Mouse (Mus musculus): ENCODE data around the gene Rab8b. TPM values are rescaled to one million over a fixed set of nuclear protein-coding genes. Genes with fewer than 3 reads are reported as not detected.
"Not testable (repeated sequence)": the region's sequence is repeated elsewhere in the genome, so short reads cannot be mapped to it uniquely, and the experiment has no call there.

Gene Rab8b
- polyA plus RNA-seq, 1 experiment from 2014 or later = 39.4 TPM

GRCm38 (mm10) chr9:66915869-66916785, 3.4 kb downstream of the Rab8b start:
- H3K4me2 ChIP-seq = peak overlapping the region; percentile 96
- peak overlapping the region; percentile 99 for H3K9ac ChIP-seq
- H3K27ac ChIP-seq = peak overlapping the region; percentile 95
- peak overlapping the region; percentile 96 for H3K4me3 ChIP-seq
- peaks cover 85% of the 10 kb centered on the region for H3K4me1 ChIP-seq
- ATAC-seq = peak; percentile 72
- H3K36me3 ChIP-seq = peaks cover 27% of the 10 kb centered on the region
- WGBS (ENCODE audit: insufficient replicate concordance) = 18% methylated on average over 9 of the region's 9 CpGs
- H3K9me3 ChIP-seq (replicated peaks) = no peaks in the 10 kb centered on the region
- no peaks in the 10 kb centered on the region for H3K27me3 ChIP-seq (replicated peaks)

- Histone ChIP-seq H3K4me1 (peaks cover 85% of the 10 kb centered on the region), H3K4me3 (peak overlapping the region; percentile 96), H3K9me3 (replicated peaks) (no peaks in the 10 kb centered on the region), H3K36me3 (peaks cover 34% of the 10 kb centered on the region), H3K4me2 (peak overlapping the region; percentile 96), H3K27me3 (replicated peaks) (no peaks in the 10 kb centered on the region), H3K27ac (peak overlapping the region; percentile 95), H3K9ac (peak overlapping the region; percentile 99)
- no peak for ATAC-seq
- 39% methylated on average over 5 of the region's 5 CpGs for WGBS (ENCODE audit: insufficient replicate concordance)
These were observed 4.1 kb downstream of the Rab8b start for GRCm38 (mm10) chr9:66915401-66915800.

- 66% methylated on average over 3 of the region's 3 CpGs for WGBS (ENCODE audit: insufficient replicate concordance)
- H3K9ac ChIP-seq = peak overlapping the region; percentile 99
- H3K4me3 ChIP-seq = no peak overlapping the region
- H3K27ac ChIP-seq = peak overlapping the region; percentile 95
- no peaks in the 10 kb centered on the region for H3K27me3 ChIP-seq (replicated peaks)
- H3K9me3 ChIP-seq (replicated peaks) = no peaks in the 10 kb centered on the region
- peaks cover 89% of the 10 kb centered on the region for H3K4me1 ChIP-seq
- H3K4me2 ChIP-seq = peak overlapping the region; percentile 96
- H3K36me3 ChIP-seq = peaks cover 41% of the 10 kb centered on the region
- ATAC-seq = no peak
These were observed 4.9 kb downstream of the Rab8b start for GRCm38 (mm10) chr9:66914540-66914939.

GRCm38 (mm10) chr9:66913254-66913934, 6.1 kb downstream of the Rab8b start:
- H3K36me3 ChIP-seq = peaks cover 46% of the 10 kb centered on the region
- not testable (repeated sequence) for H3K27me3 ChIP-seq (replicated peaks); H3K9me3 ChIP-seq (replicated peaks)
- peak overlapping the region; percentile 96 for H3K4me2 ChIP-seq
- peak overlapping the region; percentile 54 for H3K9ac ChIP-seq
- peak overlapping the region; percentile 95 for H3K27ac ChIP-seq
- WGBS (ENCODE audit: insufficient replicate concordance) = 32% methylated on average over 5 of the region's 5 CpGs
- peaks cover 96% of the 10 kb centered on the region for H3K4me1 ChIP-seq
- H3K4me3 ChIP-seq = peak overlapping the region; percentile 48
- ATAC-seq = peak; percentile 53

GRCm38 (mm10) chr9:66912304-66912703, 7.2 kb downstream of the Rab8b start:
- no peak for ATAC-seq
- H3K36me3 ChIP-seq = peaks cover 47% of the 10 kb centered on the region
- H3K9me3 ChIP-seq (replicated peaks) = no peaks in the 10 kb centered on the region
- H3K9ac ChIP-seq = peak overlapping the region; percentile 20
- H3K4me2 ChIP-seq = peak overlapping the region; percentile 96
- peak overlapping the region; percentile 48 for H3K4me3 ChIP-seq
- no peaks in the 10 kb centered on the region for H3K27me3 ChIP-seq (replicated peaks)
- peak overlapping the region; percentile 95 for H3K27ac ChIP-seq
- peaks cover 96% of the 10 kb centered on the region for H3K4me1 ChIP-seq

GRCm38 (mm10) chr9:66910677-66911076, 8.8 kb downstream of the Rab8b start:
- 41% methylated on average over 5 of the region's 5 CpGs for WGBS (ENCODE audit: insufficient replicate concordance)
- H3K36me3 ChIP-seq = peaks cover 60% of the 10 kb centered on the region
- ATAC-seq = no peak
- peak overlapping the region; percentile 31; the same call in 1 of the 2 replicates for H3K9ac ChIP-seq
- H3K9me3 ChIP-seq (replicated peaks) = no peaks in the 10 kb centered on the region
- H3K27ac ChIP-seq = peak overlapping the region; percentile 27; the same call in 1 of the 2 replicates
- no peaks in the 10 kb centered on the region for H3K27me3 ChIP-seq (replicated peaks)
- peaks cover 96% of the 10 kb centered on the region for H3K4me1 ChIP-seq
- peak overlapping the region; percentile 96; the same call in 1 of the 2 replicates for H3K4me2 ChIP-seq
- H3K4me3 ChIP-seq = no peak overlapping the region

GRCm38 (mm10) chr9:66909922-66910321, 9.6 kb downstream of the Rab8b start:
- Histone ChIP-seq H3K4me2 (peak overlapping the region; percentile 20), H3K9ac (0 out of 2 replicates have a peak overlapping the region, but pooled peaks have one; percentile 31), H3K36me3 (peaks cover 54% of the 10 kb centered on the region), H3K9me3 (replicated peaks) (no peaks in the 10 kb centered on the region), H3K27ac (peak overlapping the region; percentile 27), H3K27me3 (replicated peaks) (no peaks in the 10 kb centered on the region), H3K4me1 (peaks cover 89% of the 10 kb centered on the region), H3K4me3 (no peak overlapping the region)
- no peak for ATAC-seq
- 40% methylated on average over 7 of the region's 7 CpGs for WGBS (ENCODE audit: insufficient replicate concordance)

- H3K27me3 ChIP-seq (replicated peaks) = no peaks in the 10 kb centered on the region
- WGBS (ENCODE audit: insufficient replicate concordance) = 68% methylated on average over 5 of the region's 5 CpGs
- peaks cover 60% of the 10 kb centered on the region for H3K36me3 ChIP-seq
- no peaks in the 10 kb centered on the region for H3K9me3 ChIP-seq (replicated peaks)
- no peak for ATAC-seq
- peaks cover 78% of the 10 kb centered on the region for H3K4me1 ChIP-seq
- no peak overlapping the region for H3K4me2 ChIP-seq
- H3K4me3 ChIP-seq = no peak overlapping the region
- H3K9ac ChIP-seq = no peak overlapping the region
- no peak overlapping the region; the same call in 1 of the 2 replicates for H3K27ac ChIP-seq
These were observed 11.6 kb downstream of the Rab8b start for GRCm38 (mm10) chr9:66907746-66908397.

- no peak overlapping the region for H3K27ac ChIP-seq
- no peak for ATAC-seq
These were observed 12.4 kb downstream of the Rab8b start for GRCm38 (mm10) chr9:66907126-66907525.

GRCm38 (mm10) chr9:66905990-66906389, 13.5 kb downstream of the Rab8b start:
- ATAC-seq = no peak

More at GRCm38 (mm10) chr9:66907126-66907525, 12.4 kb downstream of the Rab8b start:
- Histone ChIP-seq H3K9me3 (replicated peaks) (no peaks in the 10 kb centered on the region), H3K4me1 (peaks cover 75% of the 10 kb centered on the region), H3K4me2 (no peak overlapping the region), H3K9ac (no peak overlapping the region), H3K27me3 (replicated peaks) (no peaks in the 10 kb centered on the region), H3K4me3 (no peak overlapping the region), H3K36me3 (peaks cover 62% of the 10 kb centered on the region)
- WGBS (ENCODE audit: insufficient replicate concordance) = 84% methylated on average over 8 of the region's 8 CpGs

GRCm38 (mm10) chr9:66899526-66899925, 20.0 kb downstream of the Rab8b start:
- H3K4me3 ChIP-seq = no peak overlapping the region
- H3K27me3 ChIP-seq (replicated peaks) = no peaks in the 10 kb centered on the region
- 76% methylated on average over 4 of the region's 4 CpGs for WGBS (ENCODE audit: insufficient replicate concordance)
- H3K4me1 ChIP-seq = peaks cover 78% of the 10 kb centered on the region
- H3K9me3 ChIP-seq (replicated peaks) = no peaks in the 10 kb centered on the region
- H3K27ac ChIP-seq = peak overlapping the region; percentile 80
- peak overlapping the region; percentile 35 for H3K4me2 ChIP-seq
- peaks cover 28% of the 10 kb centered on the region for H3K36me3 ChIP-seq
- H3K9ac ChIP-seq = peak overlapping the region; percentile 40
- no peak for ATAC-seq

More at GRCm38 (mm10) chr9:66905990-66906389, 13.5 kb downstream of the Rab8b start:
- Histone ChIP-seq H3K4me1 (peaks cover 66% of the 10 kb centered on the region), H3K4me2 (no peak overlapping the region), H3K4me3 (no peak overlapping the region), H3K9me3 (replicated peaks) (no peaks in the 10 kb centered on the region), H3K27ac (0 out of 2 replicates have a peak overlapping the region, but pooled peaks have one; percentile 20), H3K36me3 (peaks cover 64% of the 10 kb centered on the region), H3K27me3 (replicated peaks) (no peaks in the 10 kb centered on the region), H3K9ac (0 out of 2 replicates have a peak overlapping the region, but pooled peaks have one; percentile 17)
- 90% methylated on average over 9 of the region's 9 CpGs for WGBS (ENCODE audit: insufficient replicate concordance)
